In genomic region chr3:108981946-108982345, GRCm38 (mm10) we compare ENCODE assay signal across 24 mouse cellular contexts. TPM values are rescaled to one million over a fixed set of nuclear protein-coding genes. Genes with fewer than 3 reads are reported as not detected.
"Had no signal": no experiment of that assay in that cellular context is flagged by ENCODE, and none has a peak within 500 bp of the region (broad histone marks: within the 10 kb centered on the region; RNA-seq: fewer than 3 reads in every experiment).

No protein-coding gene starts in this region.

- H3K4me3 ChIP-seq: intestine, embryonic 15.5 days; kidney, embryonic 15.5 days; limb, embryonic 10.5 days; liver, embryonic 12.5 days; midbrain, embryonic 15.5 days; neural tube, embryonic 12.5 days; stomach, embryonic 15.5 days had no signal

- DNase-seq: kidney, adult 2 months; kidney, postnatal 14 days; lung, adult 2 months; lung, postnatal 36 days; retina, postnatal 1 day had no signal

- H3K27ac ChIP-seq: intestine, embryonic 15.5 days; kidney, embryonic 15.5 days; limb, embryonic 10.5 days; liver, embryonic 12.5 days; midbrain, embryonic 15.5 days; neural tube, embryonic 12.5 days; stomach, embryonic 15.5 days had no signal

- H3K27me3 ChIP-seq: intestine, embryonic 15.5 days; kidney, embryonic 15.5 days; liver, embryonic 12.5 days; midbrain, embryonic 15.5 days; neural tube, embryonic 12.5 days; stomach, embryonic 15.5 days had no signal

- H3K9ac ChIP-seq: intestine, embryonic 15.5 days; kidney, embryonic 15.5 days; liver, embryonic 12.5 days; midbrain, embryonic 15.5 days; neural tube, embryonic 12.5 days; stomach, embryonic 15.5 days had no signal

- ATAC-seq: intestine, embryonic 15.5 days; liver, embryonic 12.5 days; lung, postnatal 0 days; midbrain, embryonic 15.5 days had no signal

- H3K9me3 ChIP-seq: intestine, embryonic 15.5 days; kidney, embryonic 15.5 days; limb, embryonic 10.5 days; liver, embryonic 12.5 days; midbrain, embryonic 15.5 days; neural tube, embryonic 12.5 days; stomach, embryonic 15.5 days had no signal

- H3K4me1 ChIP-seq: intestine, embryonic 15.5 days; kidney, embryonic 15.5 days; limb, embryonic 10.5 days; neural tube, embryonic 12.5 days; stomach, embryonic 15.5 days had no signal

RNA-seq across cellular contexts. Expression of gene Gm9857, which starts 41.7 kb away (rescaled TPM):
- total RNA-seq: layer of hippocampus, adult 8-10 months; layer of hippocampus, postnatal 14 days; left cerebral cortex, adult 18-20 months; left cerebral cortex, postnatal 10 days; megakaryocyte, adult 5-6 weeks; monocyte, adult 5-6 weeks; neutrophil, adult 5-6 weeks had no signal
- polyA plus RNA-seq: intestine, embryonic 15.5 days; kidney, embryonic 15.5 days; large intestine, adult 2 months; limb, embryonic 10.5 days; liver, embryonic 12.5 days; lung, adult 2 months; lung, postnatal 0 days; midbrain, embryonic 11.5 days; midbrain, embryonic 15.5 days; neural tube, embryonic 12.5 days; spleen, adult 2 months; urinary bladder, adult 2 months had no signal

RNA-seq across cellular contexts. Expression of gene Henmt1, which starts 42.3 kb away (rescaled TPM):
- total RNA-seq: monocyte, adult 5-6 weeks; neutrophil, adult 5-6 weeks had no signal
- polyA plus RNA-seq: large intestine, adult 2 months had no signal
